Mouse (Mus musculus): ENCODE measurements around the gene Olfr551. TPM values are rescaled to one million over a fixed set of nuclear protein-coding genes. Genes with fewer than 3 reads are reported as not detected.

Olfr551 gene
- polyA plus RNA-seq, 1 experiment = not detected

GRCm38 (mm10) chr7:102566219-102566618 is 25.5 kb downstream of the Olfr551 start:
- no peak for TF ChIP-seq POLR2A (IDR thresholded peaks at IDR 0.05; ENCODE audit: borderline replicate concordance, extremely low read depth, low read depth, low read length)
- no peak for TF ChIP-seq CTCF (IDR thresholded peaks at IDR 0.05; ENCODE audit: insufficient read depth, low read length)
- DNase-seq = no peak
- WGBS = 71% methylated on average over 4 of the region's 4 CpGs
- H3K4me1 ChIP-seq (ENCODE audit: control insufficient read depth, insufficient read depth, low read length) = no peaks in the 10 kb centered on the region
- no peak overlapping the region for H3K4me3 ChIP-seq (replicated peaks; ENCODE audit: extremely low read depth, low read depth, low read length)

- peak; percentile 87 for DNase-seq
- Histone ChIP-seq H3K4me3 (replicated peaks; ENCODE audit: extremely low read depth, low read depth, low read length) (peak within 1 kb of the TSS; percentile 72), H3K4me1 (ENCODE audit: control insufficient read depth, insufficient read depth, low read length) (no peaks in the 10 kb centered on the region)
- WGBS = 8% methylated on average over 10 of the region's 10 CpGs
- TF ChIP-seq POLR2A (IDR thresholded peaks at IDR 0.05; ENCODE audit: borderline replicate concordance, extremely low read depth, low read depth, low read length) = peak; percentile 63; the same call in 1 of the 2 replicates
- TF ChIP-seq CTCF (IDR thresholded peaks at IDR 0.05; ENCODE audit: insufficient read depth, low read length) = no peak
Observed at GRCm38 (mm10) chr7:102564999-102565997, 26.4 kb downstream of the Olfr551 start, which contains the start of gene Trim21. Gene Trim21, minus strand, starts transcription at chr7:102565486.

- 64% methylated on average over 3 of the region's 3 CpGs for WGBS
- no peak overlapping the region for H3K4me3 ChIP-seq (replicated peaks; ENCODE audit: extremely low read depth, low read depth, low read length)
- H3K4me1 ChIP-seq (ENCODE audit: control insufficient read depth, insufficient read depth, low read length) = no peaks in the 10 kb centered on the region
- no peak for DNase-seq
- TF ChIP-seq POLR2A (IDR thresholded peaks at IDR 0.05; ENCODE audit: borderline replicate concordance, extremely low read depth, low read depth, low read length) (no peak), CTCF (IDR thresholded peaks at IDR 0.05; ENCODE audit: insufficient read depth, low read length) (no peak)
Observed at GRCm38 (mm10) chr7:102553279-102553678, 38.4 kb downstream of the Olfr551 start.

GRCm38 (mm10) chr7:102549570-102549969 is 42.1 kb downstream of the Olfr551 start, which contains the start of gene Olfr549:
Gene Olfr549, plus strand, starts transcription at chr7:102549870.
- TF ChIP-seq CTCF (IDR thresholded peaks at IDR 0.05; ENCODE audit: insufficient read depth, low read length) (no peak), POLR2A (IDR thresholded peaks at IDR 0.05; ENCODE audit: borderline replicate concordance, extremely low read depth, low read depth, low read length) (no peak)
- no peak for DNase-seq
- Histone ChIP-seq H3K4me1 (ENCODE audit: control insufficient read depth, insufficient read depth, low read length) (no peaks in the 10 kb centered on the region), H3K4me3 (replicated peaks; ENCODE audit: extremely low read depth, low read depth, low read length) (no peak within 1 kb of the TSS)
- 86% methylated on average over 3 of the region's 3 CpGs for WGBS

- WGBS = 47% methylated on average over 3 of the region's 3 CpGs
Observed at GRCm38 (mm10) chr7:102541251-102541650, 50.4 kb downstream of the Olfr551 start.

GRCm38 (mm10) chr7:102540596-102540995 is 51.1 kb downstream of the Olfr551 start, which contains the start of gene Olfr548-ps1:
Gene Olfr548-ps1, plus strand, starts transcription at chr7:102540896.
- H3K4me3 ChIP-seq (replicated peaks; ENCODE audit: extremely low read depth, low read depth, low read length) = no peak within 1 kb of the TSS
- no peaks in the 10 kb centered on the region for H3K4me1 ChIP-seq (ENCODE audit: control insufficient read depth, insufficient read depth, low read length)
- TF ChIP-seq POLR2A (IDR thresholded peaks at IDR 0.05; ENCODE audit: borderline replicate concordance, extremely low read depth, low read depth, low read length) (no peak), CTCF (IDR thresholded peaks at IDR 0.05; ENCODE audit: insufficient read depth, low read length) (no peak)
- DNase-seq = no peak
- WGBS = 74% methylated on average over 2 of the region's 2 CpGs

More at GRCm38 (mm10) chr7:102541251-102541650, 50.4 kb downstream of the Olfr551 start:
- Histone ChIP-seq H3K4me1 (ENCODE audit: control insufficient read depth, insufficient read depth, low read length) (no peaks in the 10 kb centered on the region), H3K4me3 (replicated peaks; ENCODE audit: extremely low read depth, low read depth, low read length) (no peak overlapping the region)
- no peak for TF ChIP-seq POLR2A (IDR thresholded peaks at IDR 0.05; ENCODE audit: borderline replicate concordance, extremely low read depth, low read depth, low read length)
- no peak for TF ChIP-seq CTCF (IDR thresholded peaks at IDR 0.05; ENCODE audit: insufficient read depth, low read length)
- no peak for DNase-seq

- TF ChIP-seq CTCF (IDR thresholded peaks at IDR 0.05; ENCODE audit: insufficient read depth, low read length) (no peak), POLR2A (IDR thresholded peaks at IDR 0.05; ENCODE audit: borderline replicate concordance, extremely low read depth, low read depth, low read length) (no peak)
- Histone ChIP-seq H3K4me3 (replicated peaks; ENCODE audit: extremely low read depth, low read depth, low read length) (no peak within 1 kb of the TSS), H3K4me1 (ENCODE audit: control insufficient read depth, insufficient read depth, low read length) (no peaks in the 10 kb centered on the region)
- DNase-seq = no peak
- WGBS = 64% methylated on average over 1 of the region's 1 CpGs
Observed at GRCm38 (mm10) chr7:102534449-102534848, 57.2 kb downstream of the Olfr551 start, which contains the start of gene Olfr547. Gene Olfr547, plus strand, starts transcription at chr7:102534749.

Other genes starting within 250 kb of the Olfr551 start
- gene Rrm1, start 150.2 kb downstream of the Olfr551 start, polyA plus RNA-seq (2012; rRNA removed) = 5.9 and 7.2 TPM in 2 replicates
- not detected in 2 replicates for gene Olfr543, start 110.2 kb downstream of the Olfr551 start, polyA plus RNA-seq (2012; rRNA removed)
- not detected in 2 replicates for gene Olfr544, start 103.6 kb downstream of the Olfr551 start, polyA plus RNA-seq (2012; rRNA removed)
- gene Olfr545, start 92.3 kb downstream of the Olfr551 start, polyA plus RNA-seq (2012; rRNA removed) = not detected in 2 replicates
- not detected in 2 replicates for gene Olfr547, start 57.1 kb downstream of the Olfr551 start, polyA plus RNA-seq (2012; rRNA removed)
- gene Olfr548-ps1, start 51.0 kb downstream of the Olfr551 start, polyA plus RNA-seq (2012; rRNA removed) = not detected in 2 replicates
- not detected in 2 replicates for gene Olfr549, start 42.0 kb downstream of the Olfr551 start, polyA plus RNA-seq (2012; rRNA removed)
- 6.1 and 9.7 TPM in 2 replicates for gene Trim21, start 26.4 kb downstream of the Olfr551 start, polyA plus RNA-seq (2012; rRNA removed)
- gene Olfr550, start 20.4 kb downstream of the Olfr551 start, polyA plus RNA-seq (2012; rRNA removed) = 8.4 and 9.4 TPM in 2 replicates
- gene Olfr552, start 5.9 kb upstream of the Olfr551 start, polyA plus RNA-seq (2012; rRNA removed) = 0.13 and 0.16 TPM in 2 replicates
- not detected in 2 replicates for gene Olfr553, start 26.3 kb upstream of the Olfr551 start, polyA plus RNA-seq (2012; rRNA removed)
- not detected in 2 replicates for gene Olfr554, start 46.5 kb upstream of the Olfr551 start, polyA plus RNA-seq (2012; rRNA removed)
- gene Olfr555, start 66.9 kb upstream of the Olfr551 start, polyA plus RNA-seq (2012; rRNA removed) = not detected in 2 replicates
- 0.12 and 0.19 TPM in 2 replicates for gene Olfr556, start 73.0 kb upstream of the Olfr551 start, polyA plus RNA-seq (2012; rRNA removed)
- 16.7 and 23.7 TPM in 2 replicates for gene Trim68, start 95.4 kb upstream of the Olfr551 start, polyA plus RNA-seq (2012; rRNA removed)
- 0.26 TPM in 1 of 2 replicates, not detected in the other for gene Olfr557, start 104.0 kb upstream of the Olfr551 start, polyA plus RNA-seq (2012; rRNA removed)
- gene Olfr558, start 110.3 kb upstream of the Olfr551 start, polyA plus RNA-seq (2012; rRNA removed) = 0.17 and 0.37 TPM in 2 replicates
- not detected in 2 replicates for gene Olfr33, start 127.2 kb upstream of the Olfr551 start, polyA plus RNA-seq (2012; rRNA removed)
- not detected in 2 replicates for gene Olfr559, start 135.6 kb upstream of the Olfr551 start, polyA plus RNA-seq (2012; rRNA removed)
- gene Olfr560, start 167.5 kb upstream of the Olfr551 start, polyA plus RNA-seq (2012; rRNA removed) = not detected in 2 replicates
- gene Olfr78, start 167.6 kb upstream of the Olfr551 start, polyA plus RNA-seq (2012; rRNA removed) = 0.53 and 1.7 TPM in 2 replicates
- 0.10 TPM in 1 of 2 replicates, not detected in the other for gene Olfr561, start 179.3 kb upstream of the Olfr551 start, polyA plus RNA-seq (2012; rRNA removed)
- not detected in 2 replicates for gene Olfr564, start 211.6 kb upstream of the Olfr551 start, polyA plus RNA-seq (2012; rRNA removed)

All from lung, adult 2 months (tissue).